In genomic region chr6:136952930-136953329, GRCm38 (mm10) we compare ENCODE assay signal across 19 mouse cellular contexts. TPM values are rescaled to one million over a fixed set of nuclear protein-coding genes. Genes with fewer than 3 reads are reported as not detected.
"Had no signal": no experiment of that assay in that cellular context is flagged by ENCODE, and none has a peak within 500 bp of the region (broad histone marks: within the 10 kb centered on the region; RNA-seq: fewer than 3 reads in every experiment).

No protein-coding gene starts in this region.

- DNase-seq: liver, embryonic 13.5 days; lung, adult 18-20 months; lung, embryonic 14.5 days; lung, postnatal 14 days; lung, postnatal 4 days; right cerebral cortex, adult 18-20 months; right cerebral cortex, postnatal 25 days; thymus, adult 2 months; thymus, postnatal 25 days had no signal

- H3K27me3 ChIP-seq: liver, embryonic 13.5 days; liver, embryonic 15.5 days; megakaryocyte, embryonic 14.5 days; midbrain, embryonic 13.5 days; midbrain, embryonic 15.5 days; neural tube, embryonic 12.5 days; stomach, embryonic 15.5 days had no signal

- H3K4me1 ChIP-seq: liver, embryonic 13.5 days; liver, embryonic 15.5 days; midbrain, embryonic 13.5 days; midbrain, embryonic 15.5 days; stomach, embryonic 15.5 days had no signal

- ATAC-seq: midbrain, embryonic 13.5 days; midbrain, embryonic 15.5 days had no signal

- H3K9me3 ChIP-seq: liver, embryonic 13.5 days; liver, embryonic 15.5 days; megakaryocyte, embryonic 14.5 days; midbrain, embryonic 13.5 days; midbrain, embryonic 15.5 days; neural tube, embryonic 12.5 days; stomach, embryonic 15.5 days had no signal

- H3K27ac ChIP-seq: liver, embryonic 13.5 days; liver, embryonic 15.5 days; midbrain, embryonic 13.5 days; midbrain, embryonic 15.5 days; neural tube, embryonic 12.5 days; stomach, embryonic 15.5 days; stomach, postnatal 0 days had no signal

- H3K9ac ChIP-seq: liver, embryonic 13.5 days; liver, embryonic 15.5 days; lung, embryonic 14.5 days; midbrain, embryonic 13.5 days; midbrain, embryonic 15.5 days; neural tube, embryonic 12.5 days; stomach, embryonic 15.5 days had no signal

- H3K4me2 ChIP-seq: liver, embryonic 13.5 days; liver, embryonic 15.5 days; lung, embryonic 14.5 days; midbrain, embryonic 11.5 days; midbrain, embryonic 13.5 days; midbrain, embryonic 15.5 days; neural tube, embryonic 12.5 days; stomach, embryonic 15.5 days had no signal

- H3K36me3 ChIP-seq: liver, embryonic 13.5 days; liver, embryonic 15.5 days; midbrain, embryonic 13.5 days; midbrain, embryonic 15.5 days; neural tube, embryonic 12.5 days; stomach, embryonic 15.5 days had no signal

- H3K4me3 ChIP-seq: liver, embryonic 13.5 days; liver, embryonic 15.5 days; megakaryocyte, embryonic 14.5 days; midbrain, embryonic 13.5 days; midbrain, embryonic 15.5 days; neural tube, embryonic 12.5 days; stomach, embryonic 15.5 days had no signal

RNA-seq across cellular contexts. Expression of gene Pde6h, which starts 29.3 kb away (rescaled TPM):
- polyA plus RNA-seq: liver, embryonic 13.5 days; liver, embryonic 15.5 days; lung, embryonic 14.5 days; midbrain, embryonic 11.5 days; midbrain, embryonic 13.5 days; midbrain, embryonic 15.5 days; neural tube, embryonic 12.5 days; neural tube, embryonic 14.5 days; stomach, embryonic 15.5 days had no signal

RNA-seq across cellular contexts. Expression of gene Erp27, which starts 30.9 kb away (rescaled TPM):
- polyA plus RNA-seq: midbrain, embryonic 11.5 days; midbrain, embryonic 13.5 days; midbrain, embryonic 15.5 days; midbrain, postnatal 0 days; neural tube, embryonic 12.5 days; neural tube, embryonic 14.5 days had no signal
